Mouse (Mus musculus): ENCODE results near the gene Haus7. TPM values are rescaled to one million over a fixed set of nuclear protein-coding genes. Genes with fewer than 3 reads are reported as not detected.
A peak's percentile ranks its signal among the peaks of the same experiment; 100 is the strongest.

The Haus7 gene
- polyA plus RNA-seq, 1 experiment, result 14.1 TPM

- 40% methylated on average over 11 of the region's 14 CpGs for WGBS
- peak within 1 kb of the TSS; percentile 65 for H3K4me3 ChIP-seq (replicated peaks; ENCODE audit: extremely low read depth, low read depth, low read length)
- TF ChIP-seq POLR2A (IDR thresholded peaks at IDR 0.05; ENCODE audit: borderline replicate concordance, extremely low read depth, low read depth, low read length) (peak; percentile 57; the same call in 1 of the 2 replicates), CTCF (IDR thresholded peaks at IDR 0.05; ENCODE audit: insufficient read depth, low read length) (no peak)
Observed at GRCm38 (mm10) chrX:73483484-73483810, 24.6 kb upstream of the Haus7 start, which contains the start of gene Bgn. Gene Bgn (plus strand): TSS chrX:73483602.

GRCm38 (mm10) chrX:73482643-73483483 is 24.0 kb upstream of the Haus7 start:
- 30% methylated on average over 4 of the region's 4 CpGs for WGBS

More at GRCm38 (mm10) chrX:73483484-73483810, 24.6 kb upstream of the Haus7 start, which contains the start of gene Bgn:
- DNase-seq, result no peak
- peaks cover 4% of the 10 kb centered on the region; the same call in 1 of the 2 replicates for H3K4me1 ChIP-seq (ENCODE audit: control insufficient read depth, insufficient read depth, low read length)

GRCm38 (mm10) chrX:73480334-73480733 is 21.5 kb upstream of the Haus7 start:
- no peak for DNase-seq
- no peak overlapping the region for H3K4me3 ChIP-seq (replicated peaks; ENCODE audit: extremely low read depth, low read depth, low read length)
- WGBS, result 37% methylated on average over 2 of the region's 2 CpGs
- peaks cover 13% of the 10 kb centered on the region for H3K4me1 ChIP-seq (ENCODE audit: control insufficient read depth, insufficient read depth, low read length)
- no peak for TF ChIP-seq POLR2A (IDR thresholded peaks at IDR 0.05; ENCODE audit: borderline replicate concordance, extremely low read depth, low read depth, low read length)
- TF ChIP-seq CTCF (IDR thresholded peaks at IDR 0.05; ENCODE audit: insufficient read depth, low read length), result no peak

More at GRCm38 (mm10) chrX:73482643-73483483, 24.0 kb upstream of the Haus7 start:
- TF ChIP-seq CTCF (IDR thresholded peaks at IDR 0.05; ENCODE audit: insufficient read depth, low read length), result no peak
- no peak for DNase-seq
- Histone ChIP-seq H3K4me3 (replicated peaks; ENCODE audit: extremely low read depth, low read depth, low read length) (no peak overlapping the region), H3K4me1 (ENCODE audit: control insufficient read depth, insufficient read depth, low read length) (peaks cover 4% of the 10 kb centered on the region; the same call in 1 of the 2 replicates)

- H3K4me1 ChIP-seq (ENCODE audit: control insufficient read depth, insufficient read depth, low read length), result peaks cover 16% of the 10 kb centered on the region
- TF ChIP-seq CTCF (IDR thresholded peaks at IDR 0.05; ENCODE audit: insufficient read depth, low read length), result no peak
- no peak for TF ChIP-seq POLR2A (IDR thresholded peaks at IDR 0.05; ENCODE audit: borderline replicate concordance, extremely low read depth, low read depth, low read length)
- H3K4me3 ChIP-seq (replicated peaks; ENCODE audit: extremely low read depth, low read depth, low read length), result no peak overlapping the region
- DNase-seq, result no peak
Observed at GRCm38 (mm10) chrX:73479656-73480055, 20.8 kb upstream of the Haus7 start.

GRCm38 (mm10) chrX:73477500-73477899 is 18.7 kb upstream of the Haus7 start:
- no peak overlapping the region for H3K4me3 ChIP-seq (replicated peaks; ENCODE audit: extremely low read depth, low read depth, low read length)
- 63% methylated on average over 2 of the region's 2 CpGs for WGBS
- H3K4me1 ChIP-seq (ENCODE audit: control insufficient read depth, insufficient read depth, low read length), result peaks cover 16% of the 10 kb centered on the region
- TF ChIP-seq CTCF (IDR thresholded peaks at IDR 0.05; ENCODE audit: insufficient read depth, low read length) (no peak), POLR2A (IDR thresholded peaks at IDR 0.05; ENCODE audit: borderline replicate concordance, extremely low read depth, low read depth, low read length) (no peak)
- no peak for DNase-seq

GRCm38 (mm10) chrX:73476621-73477020 is 17.8 kb upstream of the Haus7 start:
- TF ChIP-seq POLR2A (IDR thresholded peaks at IDR 0.05; ENCODE audit: borderline replicate concordance, extremely low read depth, low read depth, low read length) (no peak), CTCF (IDR thresholded peaks at IDR 0.05; ENCODE audit: insufficient read depth, low read length) (no peak)
- WGBS, result 40% methylated on average over 2 of the region's 2 CpGs
- peaks cover 16% of the 10 kb centered on the region for H3K4me1 ChIP-seq (ENCODE audit: control insufficient read depth, insufficient read depth, low read length)
- no peak overlapping the region for H3K4me3 ChIP-seq (replicated peaks; ENCODE audit: extremely low read depth, low read depth, low read length)
- DNase-seq, result no peak

GRCm38 (mm10) chrX:73475658-73476256 is 16.9 kb upstream of the Haus7 start:
- peaks cover 16% of the 10 kb centered on the region for H3K4me1 ChIP-seq (ENCODE audit: control insufficient read depth, insufficient read depth, low read length)
- no peak for DNase-seq
- WGBS, result 84% methylated on average over 1 of the region's 1 CpGs
- TF ChIP-seq POLR2A (IDR thresholded peaks at IDR 0.05; ENCODE audit: borderline replicate concordance, extremely low read depth, low read depth, low read length) (no peak), CTCF (IDR thresholded peaks at IDR 0.05; ENCODE audit: insufficient read depth, low read length) (no peak)
- no peak overlapping the region for H3K4me3 ChIP-seq (replicated peaks; ENCODE audit: extremely low read depth, low read depth, low read length)

- no peak overlapping the region for H3K4me3 ChIP-seq (replicated peaks; ENCODE audit: extremely low read depth, low read depth, low read length)
- TF ChIP-seq CTCF (IDR thresholded peaks at IDR 0.05; ENCODE audit: insufficient read depth, low read length) (no peak), POLR2A (IDR thresholded peaks at IDR 0.05; ENCODE audit: borderline replicate concordance, extremely low read depth, low read depth, low read length) (no peak)
- DNase-seq, result no peak
- H3K4me1 ChIP-seq (ENCODE audit: control insufficient read depth, insufficient read depth, low read length), result peaks cover 16% of the 10 kb centered on the region
- 65% methylated on average over 12 of the region's 12 CpGs for WGBS
Observed at GRCm38 (mm10) chrX:73474340-73475165, 15.7 kb upstream of the Haus7 start.

- H3K4me3 ChIP-seq (replicated peaks; ENCODE audit: extremely low read depth, low read depth, low read length), result no peak overlapping the region
- DNase-seq, result no peak
- TF ChIP-seq POLR2A (IDR thresholded peaks at IDR 0.05; ENCODE audit: borderline replicate concordance, extremely low read depth, low read depth, low read length) (no peak), CTCF (IDR thresholded peaks at IDR 0.05; ENCODE audit: insufficient read depth, low read length) (no peak)
- 86% methylated on average over 3 of the region's 3 CpGs for WGBS
- H3K4me1 ChIP-seq (ENCODE audit: control insufficient read depth, insufficient read depth, low read length), result peaks cover 10% of the 10 kb centered on the region
Observed at GRCm38 (mm10) chrX:73471764-73472163, 12.9 kb upstream of the Haus7 start.

Measured in lung, adult 2 months (tissue).